Mouse (Mus musculus) small intestine, adult 2 months (tissue): ENCODE measurements around the gene Cacna1a. TPM values are rescaled to one million over a fixed set of nuclear protein-coding genes. Genes with fewer than 3 reads are reported as not detected.

Source experiments
- H3K27ac ChIP-seq: fragments of 200-500 bp; 2 replicates; pipeline ENCODE4 v1.5.1; 2012; ENCODE audit warnings: low read depth, low read length, control low read depth, inconsistent platforms; ENCODE audit not compliant: insufficient read depth
- H3K27me3 ChIP-seq: fragments of 200-500 bp; 2 replicates; pipeline ENCODE4 v1.6.1; 2012; ENCODE audit warnings: mild to moderate bottlenecking, moderate library complexity, low read length, inconsistent platforms; ENCODE audit not compliant: control insufficient read depth, insufficient read depth
- H3K36me3 ChIP-seq: fragments of 200-500 bp; 2 replicates; pipeline ENCODE4 v1.6.1; 2012; ENCODE audit warnings: mild to moderate bottlenecking, low read length, control low read depth, inconsistent platforms; ENCODE audit not compliant: control insufficient read depth, insufficient read depth
- H3K4me1 ChIP-seq: fragments of 200-500 bp; 2 replicates; pipeline ENCODE4 v1.6.1; 2012; ENCODE audit warnings: low read length, inconsistent platforms, mixed read lengths; ENCODE audit not compliant: control insufficient read depth, insufficient read depth, insufficient read length
- H3K4me3 ChIP-seq: fragments of 200-500 bp; 2 replicates; pipeline ENCODE4 v1.5.1; 2012; ENCODE audit warnings: low read depth, mild to moderate bottlenecking, control low read depth, inconsistent platforms, low read length, moderate library complexity
- CTCF ChIP-seq: fragments of 200-500 bp; IDR thresholded peaks from 2 replicates; pipeline ENCODE4 v1.5.1; 2012; ENCODE audit warnings: low read depth, mild to moderate bottlenecking, control low read depth, inconsistent platforms, low read length, moderate library complexity, mixed read lengths; ENCODE audit not compliant: insufficient replicate concordance, insufficient read length; ENCODE audit errors: extremely low read depth
- POLR2A ChIP-seq: fragments of 200-500 bp; IDR thresholded peaks from 2 replicates; pipeline ENCODE4 v1.6.1; 2012; ENCODE audit warnings: low read depth, mild to moderate bottlenecking, control low read depth, inconsistent platforms, low read length, moderate library complexity
- WGBS: fragments of 180-500 bp; shearing (Covaris S2); methylation state at CpG from one replicate; pipeline ENCODE4 v1.1.7; 2018; 5-methylcytosine and 5-hydroxymethylcytosine counted together
- polyA plus RNA-seq: library from polyadenylated mRNA; depleted of rRNA; stranded (reverse); fragments of >200 nt; gene quantifications from 2 replicates; pipeline ENCODE4 v1.2.3, GENCODE M21; 2012

Gene Cacna1a
- polyA plus RNA-seq, 1 experiment = 23.5 TPM

DNA sequence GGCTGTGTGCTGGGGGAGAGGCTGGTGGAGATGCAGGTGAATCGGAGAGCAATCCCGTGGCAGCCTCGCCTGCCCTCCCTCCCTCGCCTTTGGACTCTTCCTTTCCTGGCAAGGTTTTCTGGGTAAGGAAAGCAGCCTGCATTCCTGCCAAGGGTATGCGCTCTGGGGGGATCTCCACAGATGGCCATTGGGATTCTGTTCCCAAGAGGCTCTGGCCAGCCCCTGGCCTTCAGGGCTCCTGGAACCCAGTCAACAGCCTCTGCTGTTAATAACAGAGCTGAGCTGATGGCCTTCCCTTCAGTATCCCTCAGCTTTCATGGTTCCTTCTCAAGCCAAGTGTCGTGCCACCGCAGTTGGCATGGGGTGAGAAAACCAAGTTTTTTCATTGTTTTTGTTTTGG lies 51.6 kb downstream of the Cacna1a start:
- Histone ChIP-seq H3K4me1 (no peaks in the 10 kb centered on the region; the same call in 1 of the 2 replicates), H3K4me3 (no peak overlapping the region), H3K36me3 (no peaks in the 10 kb centered on the region), H3K27ac (no peak overlapping the region), H3K27me3 (no peaks in the 10 kb centered on the region)
- TF ChIP-seq POLR2A (no peak), CTCF (no peak)
- 84% methylated on average over 7 of the region's 7 CpGs for WGBS

GRCm38 (mm10) chr8:84442043-84442442 lies 53.8 kb downstream of the Cacna1a start:
- 13% methylated on average over 1 of the region's 1 CpGs for WGBS
- TF ChIP-seq CTCF = no peak
- TF ChIP-seq POLR2A = no peak
- Histone ChIP-seq H3K36me3 (no peaks in the 10 kb centered on the region), H3K27ac (no peak overlapping the region), H3K4me1 (no peaks in the 10 kb centered on the region; the same call in 1 of the 2 replicates), H3K4me3 (no peak overlapping the region), H3K27me3 (no peaks in the 10 kb centered on the region)

DNA sequence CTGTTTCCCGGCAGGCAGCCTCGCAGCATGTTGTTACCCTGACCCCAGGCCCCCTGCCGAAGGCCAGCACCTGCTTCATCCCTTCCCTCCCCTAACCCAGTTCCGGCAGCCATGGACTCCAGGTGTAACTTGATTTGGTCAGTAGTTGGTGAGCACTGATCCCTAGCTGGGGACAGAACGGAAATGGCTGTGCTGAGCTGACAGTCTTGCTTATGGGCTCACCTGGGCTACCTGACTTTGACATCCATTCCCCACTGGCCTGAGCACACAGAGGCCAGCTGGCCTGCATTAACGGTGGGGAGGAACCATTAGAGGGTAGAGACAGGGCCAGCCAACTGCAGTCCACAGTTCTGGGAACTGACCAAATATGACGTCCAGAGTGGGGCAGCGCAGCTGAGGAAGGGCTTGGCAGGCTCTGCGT lies 58.3 kb downstream of the Cacna1a start:
- Histone ChIP-seq H3K27ac (no peak overlapping the region), H3K27me3 (no peaks in the 10 kb centered on the region), H3K4me1 (no peaks in the 10 kb centered on the region; the same call in 1 of the 2 replicates), H3K4me3 (no peak overlapping the region), H3K36me3 (no peaks in the 10 kb centered on the region)
- TF ChIP-seq CTCF (no peak), POLR2A (no peak)
- 83% methylated on average over 9 of the region's 9 CpGs for WGBS

DNA sequence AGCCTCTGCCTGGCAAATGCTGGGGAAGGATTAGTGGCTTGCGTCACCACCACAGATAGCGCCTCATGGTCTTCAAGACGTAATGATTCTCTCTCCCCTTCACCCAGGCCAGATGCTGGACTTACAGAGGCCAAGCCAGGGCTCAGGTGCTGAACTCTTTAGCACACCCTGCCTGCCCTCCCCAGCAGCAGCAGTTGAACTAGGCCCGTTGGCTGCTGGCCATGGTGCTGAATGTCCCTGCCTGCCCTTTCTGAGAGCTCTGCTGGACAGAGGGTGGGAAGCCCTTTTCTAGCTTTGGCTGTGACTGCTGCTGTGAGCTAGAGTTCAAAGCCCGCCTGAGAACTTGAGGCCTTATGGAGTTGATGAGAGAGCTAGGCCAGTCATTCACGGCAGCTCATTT lies 66.3 kb downstream of the Cacna1a start:
- TF ChIP-seq POLR2A (no peak), CTCF (no peak)
- Histone ChIP-seq H3K27ac (no peak overlapping the region), H3K27me3 (no peaks in the 10 kb centered on the region), H3K36me3 (no peaks in the 10 kb centered on the region), H3K4me3 (no peak overlapping the region), H3K4me1 (no peaks in the 10 kb centered on the region)
- WGBS = 45% methylated on average over 6 of the region's 6 CpGs

DNA sequence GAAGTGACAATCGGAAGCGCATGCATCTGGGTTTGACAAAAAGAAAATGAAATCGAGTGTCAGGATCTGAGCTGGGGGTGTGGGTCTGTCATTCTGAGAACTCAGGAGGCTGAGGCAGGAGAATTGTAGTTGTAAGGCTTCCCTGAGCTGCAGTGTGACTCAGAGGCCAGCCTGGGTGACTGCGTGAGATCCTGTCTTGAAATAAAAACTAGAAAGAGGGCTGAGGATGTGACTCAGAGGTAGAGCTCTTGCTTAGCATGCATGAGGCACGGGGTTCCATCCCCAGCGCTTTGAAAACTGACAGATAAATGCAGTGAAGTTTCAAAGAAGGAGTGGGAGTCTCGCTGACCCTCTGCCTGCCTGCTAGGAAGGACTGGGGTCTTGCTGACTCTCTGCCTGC lies 70.6 kb downstream of the Cacna1a start:
- TF ChIP-seq POLR2A (no peak), CTCF (no peak)
- no peak overlapping the region for H3K27ac ChIP-seq

DNA sequence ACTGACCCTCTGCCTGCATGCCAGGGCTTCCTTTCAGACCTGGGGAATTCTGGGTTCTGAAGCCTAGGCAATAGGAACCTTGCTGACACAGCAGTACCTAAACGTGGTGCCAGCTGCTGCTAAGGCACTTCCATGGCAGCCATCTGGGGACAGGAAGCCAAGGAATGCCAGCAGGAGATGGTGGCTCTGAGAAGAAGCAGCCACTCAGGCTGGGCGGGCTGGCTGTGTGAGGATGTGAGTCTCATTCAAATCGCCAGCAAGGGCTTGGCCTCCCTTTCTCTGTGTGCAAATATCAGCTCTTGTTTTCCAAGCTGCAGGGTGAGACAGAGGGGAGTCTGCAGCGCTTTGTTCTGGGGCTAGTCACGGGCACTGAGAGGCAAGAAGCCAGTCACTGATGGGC lies 71.0 kb downstream of the Cacna1a start:
- H3K4me3 ChIP-seq = no peak overlapping the region
- no peaks in the 10 kb centered on the region for H3K27me3 ChIP-seq
- H3K4me1 ChIP-seq = no peaks in the 10 kb centered on the region
- TF ChIP-seq CTCF = no peak
- TF ChIP-seq POLR2A = no peak
- H3K27ac ChIP-seq = no peak overlapping the region
- 45% methylated on average over 5 of the region's 5 CpGs for WGBS
- H3K36me3 ChIP-seq = no peaks in the 10 kb centered on the region

More for the DNA sequence above, 70.6 kb downstream of the Cacna1a start:
- no peak overlapping the region for H3K4me3 ChIP-seq
- no peaks in the 10 kb centered on the region for H3K27me3 ChIP-seq
- WGBS = 70% methylated on average over 7 of the region's 7 CpGs
- H3K36me3 ChIP-seq = no peaks in the 10 kb centered on the region
- no peaks in the 10 kb centered on the region for H3K4me1 ChIP-seq

- WGBS = 70% methylated on average over 2 of the region's 2 CpGs
Measured at GRCm38 (mm10) chr8:84460698-84461097, 72.5 kb downstream of the Cacna1a start.

More at GRCm38 (mm10) chr8:84460698-84461097, 72.5 kb downstream of the Cacna1a start:
- Histone ChIP-seq H3K4me3 (no peak overlapping the region), H3K27ac (no peak overlapping the region), H3K27me3 (no peaks in the 10 kb centered on the region), H3K4me1 (no peaks in the 10 kb centered on the region), H3K36me3 (no peaks in the 10 kb centered on the region)
- TF ChIP-seq CTCF (no peak), POLR2A (no peak)
